Mouse (Mus musculus) gastrocnemius, adult 18-20 months (tissue): ENCODE results near the gene Pdlim1. TPM values are rescaled to one million over a fixed set of nuclear protein-coding genes. Genes with fewer than 3 reads are reported as not detected.
"Not testable (repeated sequence)": the region's sequence is repeated elsewhere in the genome, so short reads cannot be mapped to it uniquely, and the experiment has no call there.

ENCODE experiments used
- DNase-seq: peaks from one replicate; pipeline ENCODE4 v3.0.0; 2021; ENCODE audit warnings: low spot score
- total RNA-seq, 2 experiments: library from RNA; stranded (reverse); gene quantifications; 2 replicates each; pipeline ENCODE4 v1.2.3; 2021

The Pdlim1 gene
- total RNA-seq, 2 experiments from 2014 or later: 101 to 168 TPM

GRCm38 (mm10) chr19:40246646-40247267 lies 24.9 kb downstream of the Pdlim1 start:
- DNase-seq: no peak

GRCm38 (mm10) chr19:40240838-40241689 lies 30.6 kb downstream of the Pdlim1 start:
- peak; percentile 42 for DNase-seq

- DNase-seq: no peak
These were observed 31.3 kb downstream of the Pdlim1 start for GRCm38 (mm10) chr19:40240360-40240759.

GRCm38 (mm10) chr19:40238175-40238850 lies 33.3 kb downstream of the Pdlim1 start:
- no peak for DNase-seq

- no peak for DNase-seq
These were observed 39.1 kb downstream of the Pdlim1 start for GRCm38 (mm10) chr19:40232560-40232959.

- DNase-seq: no peak
These were observed 39.7 kb downstream of the Pdlim1 start for GRCm38 (mm10) chr19:40231825-40232541.

- no peak for DNase-seq
These were observed 40.4 kb downstream of the Pdlim1 start for GRCm38 (mm10) chr19:40231074-40231738.

- no peak for DNase-seq
These were observed 45.0 kb downstream of the Pdlim1 start for GRCm38 (mm10) chr19:40226516-40227151.

- DNase-seq: peak; percentile 14
These were observed 45.9 kb downstream of the Pdlim1 start for GRCm38 (mm10) chr19:40225761-40226110.

- DNase-seq: peak; percentile 64
These were observed 46.4 kb downstream of the Pdlim1 start for GRCm38 (mm10) chr19:40225102-40225760.

GRCm38 (mm10) chr19:40222307-40222706 lies 49.3 kb downstream of the Pdlim1 start:
- not testable (repeated sequence) for DNase-seq

- DNase-seq: no peak
These were observed 50.8 kb downstream of the Pdlim1 start for GRCm38 (mm10) chr19:40220878-40221277.

- not testable (repeated sequence) for DNase-seq
These were observed 68.7 kb downstream of the Pdlim1 start for GRCm38 (mm10) chr19:40202947-40203346.

- no peak for DNase-seq
These were observed 81.0 kb downstream of the Pdlim1 start for GRCm38 (mm10) chr19:40190596-40190995.

- DNase-seq: no peak
These were observed 84.5 kb downstream of the Pdlim1 start, which contains the start of gene Cyp2c70 for GRCm38 (mm10) chr19:40187160-40187559. Gene Cyp2c70, minus strand, starts transcription at chr19:40187333.

GRCm38 (mm10) chr19:40183600-40183999 lies 88.0 kb downstream of the Pdlim1 start:
- no peak for DNase-seq

GRCm38 (mm10) chr19:40178311-40178710 lies 93.3 kb downstream of the Pdlim1 start:
- DNase-seq: no peak
